Mouse (Mus musculus) kidney, postnatal 0 days (tissue): Measurements from ENCODE around the gene Stum. TPM values are rescaled to one million over a fixed set of nuclear protein-coding genes. Genes with fewer than 3 reads are reported as not detected.
A peak's percentile ranks its signal among the peaks of the same experiment; 100 is the strongest.

Experiments
- ATAC-seq: fragments of 200-750 bp; cut with Nextera tagmentation; replicated peaks from 2 replicates; pipeline ENCODE4 v1.8.0; 2017; ENCODE audit warnings: low read depth, moderate number of reproducible peaks, moderate TSS enrichment, moderate library complexity; ENCODE audit not compliant: low FRiP score
- DNase-seq: peaks from one replicate; pipeline ENCODE4 v3.0.0-alpha.2; 2016; ENCODE audit warnings: low spot score
- H3K27ac ChIP-seq: fragments of 300-500 bp; sonication (generic); 2 replicates; pipeline ENCODE4 v1.5.1; 2014; ENCODE audit warnings: mild to moderate bottlenecking
- H3K27me3 ChIP-seq: fragments of 300-500 bp; sonication (generic); 2 replicates; pipeline ENCODE4 v1.6.1; 2014; ENCODE audit warnings: low read length, mixed read lengths; ENCODE audit not compliant: insufficient read depth
- H3K36me3 ChIP-seq: fragments of 300-500 bp; sonication (generic); 2 replicates; pipeline ENCODE4 v1.6.1; 2014; ENCODE audit warnings: low read length, mixed read lengths; ENCODE audit not compliant: insufficient read depth
- H3K4me1 ChIP-seq: fragments of 300-500 bp; sonication (generic); replicated peaks from 2 replicates; pipeline ENCODE4 v1.6.1; 2014; ENCODE audit warnings: antibody characterized with exemption, low read length, mixed read lengths; ENCODE audit not compliant: insufficient read depth
- H3K4me2 ChIP-seq: fragments of 300-500 bp; sonication (generic); 2 replicates; pipeline ENCODE4 v1.6.1; 2014; ENCODE audit warnings: mild to moderate bottlenecking, low read length, moderate library complexity, mixed read lengths
- H3K4me3 ChIP-seq: fragments of 300-500 bp; sonication (generic); replicated peaks from 2 replicates; pipeline ENCODE4 v1.5.1; 2014; ENCODE audit warnings: low read depth, low read length
- H3K9ac ChIP-seq: fragments of 300-500 bp; sonication (generic); 2 replicates; pipeline ENCODE4 v1.6.1; 2014; ENCODE audit warnings: low read depth, low read length
- H3K9me3 ChIP-seq: fragments of 300-500 bp; sonication (generic); replicated peaks from 2 replicates; pipeline ENCODE4 v1.6.1; 2016; ENCODE audit warnings: low read length, inconsistent platforms, mixed read lengths
- CTCF ChIP-seq: IDR thresholded peaks from 2 replicates; pipeline ENCODE4 v1.5.1; 2016; ENCODE audit warnings: antibody characterized with exemption, low read depth, mild to moderate bottlenecking, moderate library complexity
- WGBS: fragments of 180-500 bp; shearing (Covaris S2); extraction: QIAGEN DNeasy Blood & Tissue Kit; methylation state at CpG from one replicate; pipeline ENCODE4 v1.1.7; 2014; 5-methylcytosine and 5-hydroxymethylcytosine counted together
- polyA plus RNA-seq: library from polyadenylated mRNA; unstranded; fragments of >200 nt; fragmentation: Nextera tagmentation; extraction: Ambion mirVana; gene quantifications from 2 replicates; pipeline ENCODE4 v1.2.1, GENCODE M21; 2015

The Stum gene
- polyA plus RNA-seq, 1 experiment from 2014 or later = 1.0 TPM

DNA sequence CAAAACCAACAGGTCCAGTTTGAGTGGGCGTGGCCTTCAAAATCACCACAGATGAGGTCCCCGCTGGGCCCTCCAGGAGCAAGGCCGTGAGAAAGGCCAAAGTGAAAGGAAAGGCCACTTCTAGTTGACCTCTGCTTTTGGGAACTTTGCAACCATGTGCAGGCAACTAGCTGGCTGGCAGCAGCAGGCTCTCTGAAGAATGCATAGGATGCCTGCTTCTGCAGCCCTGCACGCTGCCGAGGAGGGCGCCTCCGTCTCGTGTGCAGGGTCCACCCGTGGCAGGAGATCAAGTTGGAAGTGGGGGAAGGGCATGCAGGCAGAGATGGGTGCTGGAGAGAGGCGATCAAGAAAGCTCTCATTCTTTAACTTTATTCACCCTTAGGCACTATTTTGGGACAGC lies 1.3 kb downstream of the Stum start:
- 0 out of 2 replicates have a peak overlapping the region, but pooled peaks have one; percentile 70 for H3K4me2 ChIP-seq
- H3K4me3 ChIP-seq = no peak overlapping the region
- no peaks in the 10 kb centered on the region for H3K36me3 ChIP-seq
- ATAC-seq (no peak), DNase-seq (no peak)
- peaks cover 18% of the 10 kb centered on the region for H3K4me1 ChIP-seq
- H3K27ac ChIP-seq = no peak overlapping the region
- H3K9ac ChIP-seq = no peak overlapping the region
- peaks cover 10% of the 10 kb centered on the region for H3K27me3 ChIP-seq
- H3K9me3 ChIP-seq = no peaks in the 10 kb centered on the region
- 18% methylated on average over 10 of the region's 10 CpGs for WGBS
- TF ChIP-seq CTCF = no peak

DNA sequence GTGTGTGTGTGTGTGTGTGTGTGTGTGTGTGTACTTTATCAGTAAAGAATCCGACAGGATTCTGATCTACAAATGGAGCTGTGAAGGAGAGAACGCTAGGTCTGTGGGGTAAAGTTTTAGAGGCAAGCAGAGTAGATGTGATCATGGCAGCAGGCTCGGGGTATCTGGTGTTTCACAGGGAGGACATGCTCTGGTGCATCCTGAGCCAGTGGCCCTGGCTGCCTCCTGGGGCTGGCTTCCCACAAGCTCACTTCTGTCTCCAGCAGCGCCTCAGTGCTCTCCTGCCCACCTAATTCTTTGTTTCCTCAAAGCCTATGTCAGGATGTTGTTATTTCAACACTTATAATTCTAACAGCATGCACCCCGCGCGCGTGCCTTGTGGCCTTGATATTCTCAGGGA lies 2.0 kb downstream of the Stum start:
- H3K4me2 ChIP-seq = 0 out of 2 replicates have a peak overlapping the region, but pooled peaks have one; percentile 70
- no peaks in the 10 kb centered on the region for H3K9me3 ChIP-seq
- H3K9ac ChIP-seq = no peak overlapping the region
- no peak overlapping the region for H3K4me3 ChIP-seq
- no peak for TF ChIP-seq CTCF
- peaks cover 10% of the 10 kb centered on the region for H3K27me3 ChIP-seq
- peak; percentile 63 for DNase-seq
- no peak for ATAC-seq
- H3K4me1 ChIP-seq = peaks cover 18% of the 10 kb centered on the region
- WGBS = 32% methylated on average over 8 of the region's 8 CpGs
- H3K27ac ChIP-seq = no peak overlapping the region
- no peaks in the 10 kb centered on the region for H3K36me3 ChIP-seq

GRCm38 (mm10) chr1:180480325-180480724 lies 3.0 kb downstream of the Stum start:
- Histone ChIP-seq H3K4me1 (peaks cover 18% of the 10 kb centered on the region), H3K9me3 (no peaks in the 10 kb centered on the region), H3K36me3 (no peaks in the 10 kb centered on the region), H3K9ac (no peak overlapping the region), H3K27ac (no peak overlapping the region), H3K27me3 (peaks cover 10% of the 10 kb centered on the region), H3K4me3 (no peak overlapping the region), H3K4me2 (no peak overlapping the region)
- no peak for DNase-seq
- no peak for TF ChIP-seq CTCF
- 61% methylated on average over 6 of the region's 6 CpGs for WGBS
- ATAC-seq = no peak

DNA sequence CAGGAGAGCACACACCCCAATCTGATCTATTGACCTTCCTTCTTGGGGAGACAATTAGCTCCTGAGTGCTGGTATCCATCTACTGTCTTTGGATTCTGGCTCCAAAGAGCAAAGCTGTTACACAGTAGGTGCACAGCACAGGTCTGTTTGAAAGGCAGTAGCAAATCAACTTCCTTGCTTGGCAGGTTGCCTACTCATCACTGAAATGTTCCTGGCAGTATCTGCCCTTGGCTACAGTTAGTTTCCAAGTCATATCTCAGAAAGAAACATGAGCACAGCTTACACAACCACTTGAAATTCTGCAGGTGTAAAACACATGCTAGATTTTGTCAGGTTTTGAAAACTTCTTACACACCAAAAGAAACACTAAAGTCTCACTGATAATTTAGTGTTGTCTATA lies 9.7 kb downstream of the Stum start:
- Histone ChIP-seq H3K9ac (no peak overlapping the region), H3K4me3 (no peak overlapping the region), H3K27ac (no peak overlapping the region), H3K4me2 (no peak overlapping the region), H3K36me3 (no peaks in the 10 kb centered on the region), H3K9me3 (no peaks in the 10 kb centered on the region), H3K4me1 (no peaks in the 10 kb centered on the region), H3K27me3 (no peaks in the 10 kb centered on the region)
- DNase-seq (no peak), ATAC-seq (no peak)
- no peak for TF ChIP-seq CTCF

DNA sequence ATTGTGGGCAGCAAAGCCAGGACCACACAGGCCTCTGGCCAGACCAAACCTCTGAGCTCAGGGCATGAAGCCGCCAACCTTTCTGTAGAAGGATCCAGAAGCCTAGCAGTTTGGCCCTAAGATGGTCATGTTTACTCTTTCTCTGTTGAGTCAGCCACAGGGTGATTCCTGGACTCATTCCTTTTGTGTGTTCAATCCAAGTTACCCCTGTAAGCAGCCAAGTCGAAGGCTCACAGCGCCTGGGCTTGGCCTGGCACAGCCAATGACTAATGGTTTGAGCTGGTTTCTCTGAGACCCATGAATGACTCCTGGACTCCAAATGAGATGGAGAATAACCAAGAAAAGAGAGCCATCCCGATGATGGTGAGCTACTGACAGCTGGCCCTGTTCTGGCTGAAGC lies 15.3 kb downstream of the Stum start:
- Histone ChIP-seq H3K4me3 (no peak overlapping the region), H3K4me2 (no peak overlapping the region), H3K27ac (no peak overlapping the region), H3K9ac (no peak overlapping the region), H3K4me1 (no peaks in the 10 kb centered on the region), H3K9me3 (no peaks in the 10 kb centered on the region), H3K27me3 (no peaks in the 10 kb centered on the region), H3K36me3 (no peaks in the 10 kb centered on the region)
- WGBS = 92% methylated on average over 4 of the region's 4 CpGs
- TF ChIP-seq CTCF = no peak
- ATAC-seq (no peak), DNase-seq (no peak)

- TF ChIP-seq CTCF = no peak
- ATAC-seq = no peak
- Histone ChIP-seq H3K36me3 (no peaks in the 10 kb centered on the region), H3K9me3 (no peaks in the 10 kb centered on the region), H3K9ac (no peak overlapping the region), H3K4me1 (no peaks in the 10 kb centered on the region), H3K27ac (no peak overlapping the region), H3K4me2 (no peak overlapping the region), H3K4me3 (no peak overlapping the region), H3K27me3 (no peaks in the 10 kb centered on the region)
- DNase-seq = no peak
- WGBS = 61% methylated on average over 5 of the region's 5 CpGs
Measured at GRCm38 (mm10) chr1:180465620-180466019, 17.7 kb downstream of the Stum start.

DNA sequence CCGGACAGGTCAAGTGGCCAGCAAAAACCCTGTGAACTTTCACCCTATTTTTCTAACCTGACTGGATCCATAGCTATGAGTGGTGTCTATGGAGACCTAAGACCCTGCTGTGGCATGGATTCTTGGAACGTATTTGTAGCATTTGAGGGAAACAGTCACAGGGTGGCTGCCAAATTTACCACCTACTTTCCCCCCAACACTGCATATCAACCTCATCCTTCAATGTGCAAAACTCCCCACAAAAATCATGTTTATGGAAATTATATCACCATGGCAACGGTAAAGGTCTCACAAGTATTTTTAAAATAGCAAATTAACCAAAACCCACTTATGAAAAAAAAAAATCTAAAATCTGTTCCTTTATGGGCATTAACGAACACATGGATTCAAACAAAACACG lies 18.9 kb downstream of the Stum start:
- no peak overlapping the region for H3K27ac ChIP-seq
- H3K4me2 ChIP-seq = no peak overlapping the region
- no peak overlapping the region for H3K9ac ChIP-seq
- ATAC-seq = no peak
- TF ChIP-seq CTCF = no peak
- no peak for DNase-seq
- H3K36me3 ChIP-seq = no peaks in the 10 kb centered on the region
- 93% methylated on average over 5 of the region's 5 CpGs for WGBS
- H3K4me3 ChIP-seq = no peak overlapping the region
- no peaks in the 10 kb centered on the region for H3K4me1 ChIP-seq
- H3K9me3 ChIP-seq = no peaks in the 10 kb centered on the region
- H3K27me3 ChIP-seq = no peaks in the 10 kb centered on the region
